Mouse (Mus musculus) cerebellum, adult 11 months (tissue): ENCODE data around the gene Podxl2.

Experiments used
- DNase-seq: peaks from one replicate; pipeline ENCODE4 v3.0.0; 2022

Gene Podxl2

DNA sequence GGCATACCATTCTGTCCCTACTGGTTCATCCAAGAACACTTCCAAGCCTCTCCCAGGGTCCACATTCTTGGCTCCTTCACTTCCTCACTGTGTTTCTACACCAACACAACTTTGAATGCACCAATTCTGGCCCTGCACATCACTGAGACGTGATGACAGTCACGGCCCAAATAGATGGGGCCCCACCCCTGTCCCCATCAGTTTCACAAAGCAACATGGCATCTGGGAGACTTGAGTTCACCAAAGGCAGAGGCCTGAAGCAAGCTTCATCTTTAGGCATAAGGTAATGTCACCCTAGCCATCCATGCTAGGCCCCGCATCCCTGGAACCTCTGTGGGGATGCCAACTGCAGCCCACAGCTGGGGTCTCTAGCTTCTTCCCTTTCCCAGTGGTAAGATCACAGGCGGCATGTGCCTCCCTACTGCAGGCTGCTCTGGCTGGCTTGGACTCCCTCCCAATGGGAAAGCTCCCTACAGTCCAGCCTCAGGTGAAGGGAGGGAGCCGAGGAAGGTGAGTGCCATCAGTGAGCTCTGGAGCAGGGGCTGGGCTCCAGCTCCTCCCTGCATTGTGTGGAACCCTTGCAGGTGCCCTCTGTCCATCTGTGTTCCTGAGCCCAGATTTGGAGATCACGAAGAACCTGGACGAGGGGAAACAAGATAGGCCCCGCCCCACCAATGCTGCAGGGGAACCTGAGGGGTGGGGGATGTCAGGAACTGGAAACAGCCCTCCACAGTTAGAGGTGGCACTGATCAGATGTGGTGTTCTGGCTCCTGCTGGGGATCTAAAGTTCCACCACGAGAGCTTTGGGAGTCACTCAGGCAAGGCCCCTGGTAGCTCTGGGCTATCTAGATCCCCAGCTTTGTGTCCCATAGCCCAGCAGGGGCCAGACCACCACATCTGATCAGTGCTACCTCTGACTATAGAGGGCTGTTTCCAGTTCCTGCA, 30.8 kb downstream of the Podxl2 start:
- DNase-seq, result peak; percentile 34

DNA sequence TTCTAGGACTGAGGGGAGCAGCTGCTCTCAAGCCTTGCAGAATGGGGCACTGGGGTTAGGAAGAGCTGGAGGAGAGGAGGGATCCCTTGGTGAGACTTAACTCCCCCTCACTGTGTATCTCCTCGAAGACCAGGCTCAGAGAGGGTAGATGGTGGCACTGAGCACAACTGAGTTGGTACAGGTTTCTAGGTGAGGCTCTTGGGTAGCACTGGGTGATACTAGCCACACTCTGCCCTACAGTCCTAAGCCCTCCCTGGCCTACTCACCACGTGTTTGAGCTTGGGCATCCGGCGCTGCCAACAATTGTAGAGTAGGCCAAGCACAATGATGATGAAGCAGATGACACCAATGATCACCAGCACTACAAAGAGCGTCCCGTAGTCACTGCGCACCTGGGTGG, 31.6 kb downstream of the Podxl2 start:
- DNase-seq, result no peak

DNA sequence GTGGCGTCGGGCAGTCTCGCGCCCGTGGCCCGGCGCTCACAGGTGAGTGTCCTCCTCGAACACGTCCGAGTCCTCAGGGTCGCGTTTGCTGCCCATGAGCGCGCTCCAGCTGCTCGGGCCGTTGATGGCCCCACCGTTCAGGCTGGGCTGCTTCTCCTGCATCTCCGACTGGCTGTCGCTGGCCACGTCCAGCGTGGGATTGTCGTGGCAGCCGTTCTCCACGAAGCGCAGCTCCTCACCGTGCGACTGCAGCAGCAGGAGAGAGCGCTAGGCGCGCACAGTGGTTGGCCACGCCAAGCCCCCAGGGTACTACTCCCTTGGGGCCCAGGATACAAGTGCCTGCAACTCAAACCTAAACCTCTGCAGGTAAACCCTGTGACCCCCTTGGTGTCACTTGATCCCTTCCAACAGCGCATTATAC, 32.1 kb downstream of the Podxl2 start:
- no peak for DNase-seq

DNA sequence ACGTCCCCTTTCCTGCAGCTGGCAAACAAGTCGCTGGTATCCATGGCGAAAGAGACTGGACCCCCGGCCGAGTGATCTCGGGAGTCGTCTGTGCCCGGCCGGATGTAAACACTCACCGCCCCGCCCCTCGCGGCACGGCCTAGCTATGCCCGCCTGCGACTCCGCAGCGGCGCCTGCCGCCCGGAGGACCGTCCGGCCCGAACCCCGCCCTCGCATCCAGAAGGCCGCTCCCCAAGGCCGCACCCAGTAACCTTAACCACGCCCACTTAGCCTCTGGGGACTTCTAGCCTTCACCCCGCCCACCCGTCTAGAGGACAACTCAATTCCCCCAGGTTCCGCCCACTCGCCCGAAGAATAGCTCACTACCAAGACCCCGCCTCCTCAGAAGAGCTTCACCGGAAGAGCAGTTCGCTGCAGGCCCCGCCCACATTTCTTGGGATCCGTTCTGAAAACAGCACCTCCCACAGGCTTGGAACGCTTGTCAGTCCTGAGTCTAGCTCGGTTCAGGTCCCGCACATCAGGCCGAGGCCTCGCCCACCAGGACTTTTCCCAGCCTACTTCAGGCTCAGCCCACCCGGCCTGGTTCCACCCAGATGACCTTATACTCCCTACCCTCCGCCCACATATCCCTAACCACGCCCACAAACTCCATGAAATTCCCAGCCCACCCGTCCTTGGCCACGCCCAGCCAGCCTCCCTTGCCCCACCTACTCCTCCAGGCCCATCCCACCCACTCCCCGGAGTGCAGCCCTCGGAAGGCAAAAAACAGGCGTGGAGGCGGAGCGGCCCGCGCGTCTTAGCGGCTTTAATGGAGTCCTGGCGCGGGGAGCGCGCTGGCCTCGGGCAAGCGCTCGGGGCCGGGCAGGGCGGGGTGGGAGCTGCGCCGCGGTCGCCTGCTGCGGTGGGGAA, 32.8 kb downstream of the Podxl2 start, which contains the start of gene Abtb1:
TSS of gene Abtb1 (minus strand) at position 204 of the 909 bp plus-strand sequence.
- DNase-seq, result peak; percentile 99

DNA sequence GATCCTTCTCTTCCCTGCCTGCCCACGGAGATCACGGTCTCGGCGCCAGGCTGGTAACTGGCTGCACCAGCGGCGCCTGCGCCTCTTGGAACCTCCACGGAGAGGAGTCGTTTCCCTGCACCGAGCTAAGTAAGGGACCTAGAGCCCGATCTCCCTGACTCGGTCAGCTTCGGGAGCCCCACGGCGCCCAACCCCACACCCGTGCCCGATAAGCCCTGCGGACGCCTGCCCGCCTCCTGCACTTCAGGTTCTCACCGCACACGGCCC, 33.4 kb downstream of the Podxl2 start:
- no peak for DNase-seq

DNA sequence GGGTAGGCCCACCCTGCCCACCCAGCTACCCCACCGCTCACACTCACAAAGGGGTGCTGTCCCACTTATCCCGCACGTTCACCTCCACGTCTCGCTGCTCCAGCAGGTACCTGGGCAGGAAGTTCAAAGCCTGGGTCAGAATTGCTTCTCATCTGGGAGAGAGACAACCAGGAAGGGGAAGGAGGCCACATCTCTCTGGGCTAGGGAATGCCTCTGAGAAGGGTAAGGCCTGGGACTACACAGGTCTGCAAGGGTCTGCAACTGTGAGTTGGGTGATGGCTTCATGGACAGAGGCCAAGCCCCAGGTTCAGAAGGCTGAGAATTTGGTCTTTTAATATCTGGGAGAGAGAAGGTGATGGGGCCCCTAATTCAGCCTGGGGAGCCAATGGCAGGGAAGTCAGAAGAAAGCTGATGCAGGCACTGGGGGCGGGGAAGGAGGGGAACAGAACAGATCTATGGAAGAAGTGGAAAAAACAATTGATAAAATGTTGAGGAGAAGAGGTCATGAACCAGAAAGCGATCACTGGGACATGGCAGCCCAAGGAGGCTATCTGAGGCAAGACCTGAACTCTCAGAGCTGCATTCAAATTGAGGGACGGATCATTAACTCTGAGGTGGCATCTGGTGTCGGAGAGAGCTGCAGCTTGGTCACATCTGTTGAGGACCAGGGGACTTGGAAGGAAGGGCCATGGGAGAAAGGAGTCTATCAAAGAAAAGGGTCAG, 33.9 kb downstream of the Podxl2 start:
- DNase-seq, result peak; percentile 41

DNA sequence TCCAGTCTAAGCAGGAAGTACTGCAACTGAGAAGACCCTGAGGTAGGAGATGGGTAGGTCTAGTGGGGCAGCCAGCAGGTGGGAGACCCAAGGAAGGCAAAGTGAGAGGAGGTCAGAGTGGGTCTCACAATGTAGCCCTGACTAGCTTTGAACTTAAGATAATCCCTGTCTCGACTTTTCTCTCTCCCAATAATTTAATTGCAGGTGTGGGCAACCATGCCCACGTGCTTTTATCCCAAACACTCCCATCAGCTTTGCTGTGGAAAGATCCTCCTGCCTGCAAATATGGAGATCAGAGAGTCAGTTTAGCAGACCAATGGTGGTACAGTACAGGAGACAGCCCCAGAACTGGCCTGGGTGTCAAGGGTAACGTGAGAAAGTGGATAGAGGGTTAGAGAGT, 34.6 kb downstream of the Podxl2 start:
- DNase-seq, result no peak

DNA sequence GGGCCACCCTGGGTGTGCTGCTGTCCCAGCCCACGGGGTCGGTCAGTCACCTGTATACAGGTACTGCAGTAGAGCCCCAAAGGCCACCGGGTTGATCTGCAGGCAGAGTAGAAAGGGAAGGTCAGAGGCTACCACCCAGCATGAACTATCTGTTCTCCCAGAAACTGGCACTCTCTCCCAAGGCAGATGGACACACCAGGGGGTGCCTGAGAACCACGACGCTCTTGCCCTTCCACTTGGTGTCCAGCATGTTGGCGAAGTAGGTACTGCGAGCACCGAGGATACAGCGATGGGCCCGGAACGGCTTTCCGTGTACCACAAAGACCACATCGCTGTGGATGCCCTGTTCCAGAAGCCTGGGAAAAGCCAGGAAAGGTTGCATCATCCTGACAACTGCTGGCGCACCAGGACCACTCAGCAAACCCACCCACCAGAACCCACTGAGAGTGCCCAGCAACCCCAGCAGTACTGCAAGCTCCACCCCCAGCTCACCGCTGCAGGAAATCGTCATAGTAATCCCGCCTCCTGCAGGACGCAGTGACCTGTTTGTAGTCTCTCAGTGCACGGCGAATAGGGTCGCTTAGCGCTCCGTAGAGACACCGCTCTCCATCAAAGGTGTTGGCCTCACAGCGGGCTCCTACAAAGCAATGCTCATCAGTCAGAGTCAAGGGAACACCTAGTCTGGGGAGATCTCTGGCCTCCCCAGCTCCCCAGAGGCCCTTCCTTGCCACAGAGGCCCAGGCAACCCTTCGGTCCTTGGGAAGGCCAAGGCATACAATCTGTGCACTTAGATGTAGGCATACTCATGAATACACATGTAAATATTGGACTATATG, 35.5 kb downstream of the Podxl2 start:
- DNase-seq, result peak; percentile 63

DNA sequence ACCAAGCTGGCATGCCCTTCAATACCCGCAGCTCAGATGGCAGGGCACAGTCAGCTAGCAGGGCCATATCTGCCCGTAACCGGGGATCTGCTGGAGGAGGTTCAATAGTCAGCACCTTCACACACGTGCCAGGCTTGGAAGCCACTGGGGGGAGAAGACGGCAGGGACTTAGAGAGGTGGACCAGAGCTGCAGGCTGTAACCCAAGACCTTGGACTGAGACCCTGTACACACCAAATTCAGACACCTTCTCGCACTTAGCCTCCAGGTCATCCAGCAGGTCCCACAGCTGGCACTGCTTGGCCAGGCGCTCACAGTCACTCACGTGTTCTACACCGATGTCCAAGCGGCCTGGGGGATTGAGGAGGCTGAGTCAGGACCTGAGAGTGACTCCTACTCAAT, 36.2 kb downstream of the Podxl2 start:
- peak; percentile 30 for DNase-seq

DNA sequence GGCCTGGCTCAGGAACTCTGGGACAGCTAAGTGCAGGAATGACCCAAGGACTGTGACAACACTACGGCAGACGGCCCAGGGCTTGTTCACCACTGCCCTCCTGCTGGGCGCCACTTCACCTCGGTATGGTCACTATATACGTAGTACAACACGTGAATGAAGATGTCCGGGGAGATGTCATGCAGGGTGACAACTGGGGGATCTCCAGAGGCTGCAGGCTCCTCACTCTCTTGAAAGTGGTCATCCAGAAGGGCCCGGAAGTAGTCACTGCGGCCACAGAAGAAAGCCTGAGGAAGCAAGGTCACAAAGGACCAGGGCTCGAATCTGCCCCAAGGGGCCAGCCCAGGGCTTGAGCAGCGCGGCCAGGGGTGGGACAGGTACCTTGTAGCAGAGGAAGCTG, 36.8 kb downstream of the Podxl2 start:
- no peak for DNase-seq

DNA sequence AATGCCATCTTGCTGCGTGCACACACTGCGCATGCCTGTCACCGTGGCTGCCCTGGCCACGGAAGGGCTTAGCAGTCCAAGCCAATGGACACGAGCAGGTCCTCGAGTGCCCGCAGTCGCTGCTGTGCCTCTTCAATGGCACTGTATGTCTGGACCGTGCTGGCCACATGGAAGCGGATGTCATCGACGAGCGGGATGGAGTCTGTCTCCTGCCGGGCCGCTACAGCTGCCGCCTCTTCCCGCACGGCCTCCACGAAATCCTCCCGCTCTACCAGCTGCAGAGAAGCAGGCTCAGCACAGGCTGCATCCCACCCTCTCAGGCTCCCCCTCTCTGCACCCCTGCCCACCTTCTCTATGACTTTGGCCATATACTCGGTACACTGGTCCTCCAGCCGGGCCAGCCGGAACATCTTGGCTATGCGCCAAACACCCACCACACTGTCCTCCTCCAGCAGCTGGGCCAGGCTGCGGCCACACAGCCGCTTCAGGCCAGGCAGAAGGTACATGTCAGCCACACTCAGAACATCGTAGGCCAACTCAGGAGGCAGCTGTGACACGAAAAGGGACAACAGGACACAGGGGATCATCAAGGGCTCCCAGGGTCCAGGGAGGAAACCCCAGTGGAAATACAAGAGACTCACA, 38.5 kb downstream of the Podxl2 start:
- DNase-seq, result no peak

DNA sequence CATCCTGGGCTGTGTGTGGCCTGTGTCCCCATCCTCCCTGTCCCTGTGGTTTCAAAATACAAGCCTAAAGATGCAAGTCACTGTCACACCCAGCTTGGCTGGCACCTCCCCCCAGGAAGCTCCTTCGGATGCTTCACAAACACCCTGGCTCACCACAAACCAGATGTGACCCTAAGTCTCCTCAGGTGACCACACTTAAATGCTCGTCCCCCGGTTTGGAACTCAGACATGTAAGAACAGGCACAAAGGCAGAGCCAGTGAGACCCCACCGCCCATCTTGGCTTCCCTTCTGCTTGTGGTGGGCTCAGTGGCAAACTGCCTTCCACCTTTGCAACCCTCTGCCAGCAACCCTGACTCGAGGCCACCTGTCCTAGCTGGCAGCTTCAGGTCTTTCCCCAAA, 39.8 kb downstream of the Podxl2 start:
- no peak for DNase-seq

DNA sequence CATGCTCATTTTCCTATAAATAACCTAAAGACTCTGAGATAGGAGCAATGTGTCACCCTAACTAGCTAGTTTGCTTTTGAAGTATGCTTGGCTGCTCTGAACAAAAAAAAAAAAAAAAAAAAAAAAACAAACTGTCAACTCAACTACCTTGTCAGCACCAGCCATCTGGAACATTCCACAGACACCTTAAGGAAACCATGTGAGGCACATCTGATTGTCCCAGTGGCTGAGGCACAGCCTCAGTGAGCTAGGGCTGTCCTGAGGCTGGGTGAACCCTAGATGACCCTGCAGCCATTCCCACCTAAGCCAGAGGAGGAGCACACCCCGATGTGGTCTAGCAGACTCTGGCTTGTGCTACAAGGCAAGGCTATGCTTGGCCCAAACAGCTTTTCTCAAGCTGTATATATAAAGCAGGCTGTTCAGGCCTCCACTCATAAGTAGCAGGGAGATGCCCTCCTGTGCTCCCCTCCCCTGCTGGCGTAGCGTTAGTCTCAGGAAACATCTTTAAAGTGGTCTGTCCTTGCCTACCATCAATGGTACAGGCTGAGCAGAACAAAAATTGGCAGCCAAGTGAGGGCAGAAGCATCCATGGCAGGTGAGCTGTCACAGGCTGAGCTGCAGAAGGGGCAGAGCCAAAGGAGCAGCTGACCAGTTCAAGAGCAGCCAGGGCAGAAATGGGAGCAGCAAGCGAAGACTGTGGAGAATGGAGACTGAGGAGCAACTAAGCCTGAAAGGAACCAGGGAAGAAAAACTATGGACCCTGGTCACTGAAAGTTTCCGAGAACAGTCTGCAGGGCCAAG, 41.3 kb downstream of the Podxl2 start:
- DNase-seq, result no peak

DNA sequence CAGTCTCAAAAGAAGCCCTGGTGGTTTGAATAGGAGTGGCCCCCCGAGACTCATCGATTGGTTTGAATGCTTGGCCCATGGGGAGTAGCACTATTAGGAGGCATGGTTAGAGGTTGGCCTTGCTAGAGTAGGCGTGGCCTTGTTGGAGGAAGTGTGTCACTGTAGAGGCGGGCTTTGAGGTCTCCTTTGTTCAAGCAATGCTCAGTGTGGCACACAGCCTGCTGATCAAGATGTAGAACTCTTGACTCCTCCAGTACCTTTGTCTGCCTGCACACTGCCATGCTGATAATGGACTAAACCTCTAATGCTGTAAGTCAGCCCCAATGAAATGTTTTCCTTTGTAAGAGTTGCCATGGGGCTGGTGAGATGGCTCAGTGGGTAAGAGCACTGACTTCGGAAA, 42.2 kb downstream of the Podxl2 start:
- no peak for DNase-seq

DNA sequence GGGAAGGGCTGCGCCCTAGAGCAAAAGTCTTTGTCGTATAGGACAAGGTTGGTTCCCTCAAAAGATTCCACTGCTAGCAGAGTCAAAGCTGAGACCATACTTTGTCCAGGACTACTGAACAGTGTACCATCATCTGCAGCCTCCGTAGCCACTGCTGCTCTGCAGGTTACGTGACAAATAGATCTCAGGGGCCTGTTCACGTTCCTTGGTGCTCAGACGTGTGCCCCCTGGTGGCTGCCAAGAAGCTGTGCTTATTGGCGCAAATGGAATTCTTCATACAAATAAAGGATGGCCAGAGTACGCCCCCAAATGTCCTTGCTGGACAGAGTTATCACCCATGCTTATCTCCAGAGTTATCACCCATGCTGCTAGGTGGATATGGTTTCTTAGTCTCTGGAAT, 43.4 kb downstream of the Podxl2 start:
- peak; percentile 75 for DNase-seq

DNA sequence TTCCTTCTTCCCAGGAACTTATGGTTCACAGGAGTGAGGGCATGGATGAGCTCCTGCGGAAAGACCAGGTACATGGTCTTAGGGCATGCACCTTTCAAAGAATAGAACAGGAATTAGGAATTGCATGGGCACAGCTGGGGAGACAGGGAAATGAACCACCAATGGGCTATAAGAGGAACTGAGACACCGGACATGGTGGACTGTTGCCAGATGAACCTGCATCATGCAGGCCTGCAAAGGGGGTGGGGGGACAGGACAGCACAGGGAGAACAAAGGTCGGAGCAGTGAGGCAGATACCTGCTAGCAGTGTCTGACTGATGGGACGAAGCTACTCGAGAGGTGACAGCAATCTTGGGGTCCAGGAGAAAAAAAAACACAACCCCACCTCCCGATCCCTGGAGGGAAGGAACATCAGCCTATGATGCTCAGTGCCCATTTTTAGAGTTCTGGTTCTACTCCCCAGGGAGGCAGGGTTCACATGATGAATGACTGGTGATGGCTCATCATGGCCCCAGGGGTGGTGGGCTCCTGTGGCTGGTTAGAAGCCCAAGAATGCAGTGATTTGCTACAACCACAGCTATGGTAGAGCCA, 44.6 kb downstream of the Podxl2 start:
- DNase-seq, result no peak

DNA sequence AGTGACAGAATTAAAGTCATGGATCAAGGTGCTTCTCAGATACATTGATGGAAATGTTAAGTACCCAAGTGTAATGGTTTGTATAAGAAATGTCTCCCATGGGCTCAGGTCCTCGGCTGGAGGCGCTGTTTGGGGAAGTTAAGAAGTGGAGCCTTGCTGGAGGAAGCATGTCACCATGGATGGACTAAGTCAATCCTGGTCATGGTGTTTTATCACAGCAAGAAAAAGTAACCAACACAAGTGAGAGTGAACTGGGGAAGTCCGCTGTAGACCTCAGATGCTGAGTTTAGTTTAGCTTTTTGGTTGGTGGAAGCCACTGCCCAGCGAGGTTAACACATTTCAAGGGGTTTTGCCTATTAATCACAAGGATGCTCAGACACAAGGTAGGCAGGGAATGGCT, 45.3 kb downstream of the Podxl2 start:
- DNase-seq, result no peak

DNA sequence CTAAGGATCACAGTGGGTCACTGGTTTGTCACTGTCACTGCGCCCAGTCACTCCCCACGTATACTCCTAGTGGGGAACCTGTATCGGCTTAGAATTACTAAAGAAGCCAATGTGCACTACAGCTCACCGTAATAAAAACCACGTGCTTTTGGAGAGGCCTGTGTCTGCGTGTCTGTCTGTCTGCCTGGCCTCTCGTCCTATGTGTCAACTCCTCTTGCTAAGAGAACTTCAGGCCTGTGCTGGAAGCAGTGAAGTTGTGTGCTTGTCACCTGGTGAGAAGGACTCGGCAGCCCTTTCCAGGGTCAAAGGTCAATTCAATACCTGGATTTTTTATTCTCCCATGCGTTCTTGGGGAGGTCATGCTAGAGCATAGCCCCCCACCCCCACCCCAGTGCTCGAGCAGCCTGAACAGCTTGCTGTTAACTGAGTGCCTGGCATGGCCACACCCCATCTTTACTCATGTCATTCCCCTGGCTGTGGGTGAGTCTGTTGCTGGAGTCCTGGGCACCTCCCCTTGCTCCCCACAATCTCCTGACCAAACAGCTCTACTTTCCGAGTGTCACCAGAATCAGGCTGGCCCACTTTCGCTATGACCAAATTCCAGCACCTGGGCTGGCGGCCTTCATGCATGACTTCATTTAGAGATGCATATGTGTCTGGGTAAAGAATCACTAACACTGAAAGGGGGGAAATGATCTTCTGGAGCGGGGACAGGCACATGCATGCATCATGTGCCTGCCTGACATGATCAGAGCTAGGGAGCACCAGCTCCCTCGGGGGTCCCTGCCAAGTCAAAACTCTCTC, 46.4 kb downstream of the Podxl2 start:
- no peak for DNase-seq

DNA sequence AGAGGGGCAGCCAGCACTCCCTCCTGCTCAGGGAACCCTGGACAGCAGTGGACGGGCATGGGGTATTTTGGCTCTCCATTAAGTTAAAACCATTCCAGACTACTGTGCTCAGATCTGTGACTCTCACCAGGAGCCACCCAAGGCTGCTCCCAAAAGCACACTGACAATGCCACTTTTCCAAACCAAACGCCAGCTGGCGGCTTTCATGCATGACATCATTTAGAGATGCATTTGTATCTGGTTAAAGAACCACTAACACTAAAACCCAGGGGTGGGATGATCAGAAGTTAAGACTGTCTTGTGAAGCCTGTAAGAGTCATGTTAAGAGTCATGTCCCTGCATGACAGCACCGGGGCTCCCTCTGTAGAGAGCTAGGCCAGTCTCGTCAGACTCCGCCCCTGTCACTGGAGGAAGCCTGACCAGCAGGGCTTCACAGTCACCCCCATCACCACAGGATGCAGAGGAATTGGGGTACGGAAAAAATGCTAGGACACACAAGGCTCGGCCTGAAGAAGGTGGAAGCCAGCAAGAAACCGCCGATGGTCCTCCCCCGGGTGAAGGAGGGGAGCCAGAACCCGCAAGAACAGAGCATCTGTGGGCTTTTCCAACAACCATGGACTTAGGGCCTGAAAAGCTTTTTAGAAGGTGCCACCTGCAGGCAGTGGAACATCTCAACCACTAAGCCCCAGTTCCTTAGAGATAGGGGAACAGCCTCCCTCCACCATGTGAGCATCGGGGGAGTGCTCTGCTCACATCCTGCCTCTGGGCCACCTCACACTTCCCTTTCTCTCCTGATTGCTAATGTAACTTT, 47.2 kb downstream of the Podxl2 start:
- no peak for DNase-seq
